Mouse (Mus musculus) R1 (cell line): ENCODE data around the gene Krt81.

Experiments used
- DNase-seq: peaks from one replicate; pipeline ENCODE4 v3.0.0-alpha.2; 2018; ENCODE audit warnings: low read depth, low spot score

Krt81 gene

DNA sequence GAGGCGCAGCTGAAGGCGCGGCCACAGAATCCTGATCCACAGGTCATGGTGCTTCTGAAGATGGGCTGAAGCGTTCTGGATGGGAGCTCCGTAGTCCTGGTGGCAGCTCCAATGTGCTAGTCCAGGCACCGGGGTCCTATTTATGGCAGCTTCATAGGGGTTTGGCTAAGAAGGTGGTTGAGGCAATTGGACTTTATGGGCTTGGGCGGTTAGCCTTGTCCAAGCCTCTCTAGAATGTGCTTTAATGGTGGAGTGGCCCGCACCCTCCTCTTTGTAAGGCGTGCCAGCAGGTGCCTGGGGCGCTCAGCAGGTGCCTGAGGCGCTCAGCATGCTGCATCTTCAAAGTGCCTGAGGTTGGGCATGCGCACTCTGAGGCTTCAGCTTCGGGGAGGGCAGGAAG lies at the start of gene Krt81:
Krt81 (minus strand) TSS at position 101 of the 400 bp plus-strand sequence.
- no peak for DNase-seq

DNA sequence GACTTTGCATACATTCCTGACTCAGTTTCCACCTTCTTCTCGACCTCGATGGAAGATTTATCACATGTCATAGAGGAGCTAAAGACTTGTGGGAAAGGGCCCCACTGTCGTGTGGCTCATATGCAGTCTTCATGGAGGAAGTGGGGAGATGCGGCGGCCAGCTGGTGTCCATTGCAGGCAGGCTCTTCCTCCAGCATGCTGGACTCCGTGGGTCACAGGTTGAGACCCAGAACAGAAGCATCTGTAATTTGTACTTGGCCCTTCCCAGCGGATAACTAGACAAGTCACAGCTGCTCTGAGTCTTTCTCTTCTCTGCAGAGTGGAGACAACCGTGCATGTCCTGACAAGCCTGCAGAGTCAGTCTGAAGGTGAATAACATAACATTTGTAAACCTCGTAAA lies 44.7 kb upstream of the Krt81 start:
- DNase-seq = no peak

- no peak for DNase-seq
These were observed 43.6 kb upstream of the Krt81 start for GRCm38 (mm10) chr15:101506896-101507758.

- DNase-seq = peak; percentile 66
These were observed 33.6 kb upstream of the Krt81 start for GRCm38 (mm10) chr15:101497181-101497580.

DNA sequence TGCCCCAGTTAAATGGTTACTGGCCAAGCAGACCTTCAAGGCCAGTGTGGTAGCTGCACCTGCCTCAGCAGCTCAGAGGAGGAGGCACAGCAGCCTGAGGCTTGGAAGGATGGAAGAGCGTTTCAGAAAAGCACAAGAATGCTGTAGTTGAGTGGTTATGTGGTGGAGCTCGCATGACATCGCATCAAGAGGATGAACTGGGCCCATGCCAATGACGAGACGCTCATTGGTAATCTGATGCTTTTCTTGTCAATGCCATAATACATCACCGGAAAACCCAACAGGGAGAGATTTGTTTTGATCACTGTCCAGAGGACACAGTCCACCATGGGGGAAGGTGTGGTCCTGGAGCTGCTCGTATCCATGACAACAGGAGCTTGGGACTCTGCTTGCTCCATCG lies 31.7 kb upstream of the Krt81 start:
- DNase-seq = no peak

GRCm38 (mm10) chr15:101494203-101494602 lies 30.7 kb upstream of the Krt81 start:
- no peak for DNase-seq

DNA sequence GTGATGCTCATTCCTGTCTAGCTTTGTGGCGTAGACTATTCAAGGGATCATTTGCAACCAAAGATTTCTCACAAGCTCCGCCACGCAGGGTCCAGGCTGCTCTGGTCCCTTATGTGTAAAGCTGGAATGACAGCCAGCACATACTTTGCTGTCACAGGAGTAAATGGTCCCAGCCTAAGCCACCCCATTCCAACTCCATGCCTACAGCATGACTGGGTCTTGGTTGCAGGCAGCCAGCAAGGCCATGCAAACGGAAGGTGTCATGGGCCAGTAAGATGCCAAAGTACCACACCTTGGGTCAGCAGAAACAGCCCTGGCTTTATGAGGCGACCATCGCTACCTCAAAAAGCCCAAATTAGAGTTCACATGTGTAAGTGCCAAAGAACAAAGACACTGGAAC lies 30.2 kb upstream of the Krt81 start:
- no peak for DNase-seq

GRCm38 (mm10) chr15:101492718-101493117 lies 29.2 kb upstream of the Krt81 start:
- DNase-seq = peak; percentile 41

- DNase-seq = no peak
These were observed 27.9 kb upstream of the Krt81 start, which contains the start of gene Krt83 for GRCm38 (mm10) chr15:101491431-101491830. Gene Krt83 (minus strand): TSS chr15:101491512.

- DNase-seq = no peak
These were observed 22.5 kb upstream of the Krt81 start for GRCm38 (mm10) chr15:101485911-101486635.

DNA sequence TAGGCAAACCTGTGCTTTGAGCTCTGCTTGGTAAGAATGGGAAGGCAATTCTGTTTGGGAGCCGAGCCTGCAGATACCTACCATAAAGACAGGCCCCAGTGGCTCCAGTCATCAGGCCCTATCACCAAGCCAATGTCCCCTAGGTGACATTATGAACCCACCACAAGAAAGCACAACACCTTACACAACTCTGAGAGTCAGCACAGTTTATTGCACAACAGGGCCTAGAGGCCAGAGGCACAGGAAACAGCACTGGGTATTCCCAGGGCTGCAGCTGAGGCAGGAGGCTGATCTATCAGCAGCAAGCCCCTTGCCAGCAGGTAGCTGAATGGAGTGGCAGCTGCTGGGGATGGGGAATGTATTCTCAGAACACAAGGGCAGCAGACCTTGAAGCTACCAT lies 21.4 kb upstream of the Krt81 start:
- no peak for DNase-seq

DNA sequence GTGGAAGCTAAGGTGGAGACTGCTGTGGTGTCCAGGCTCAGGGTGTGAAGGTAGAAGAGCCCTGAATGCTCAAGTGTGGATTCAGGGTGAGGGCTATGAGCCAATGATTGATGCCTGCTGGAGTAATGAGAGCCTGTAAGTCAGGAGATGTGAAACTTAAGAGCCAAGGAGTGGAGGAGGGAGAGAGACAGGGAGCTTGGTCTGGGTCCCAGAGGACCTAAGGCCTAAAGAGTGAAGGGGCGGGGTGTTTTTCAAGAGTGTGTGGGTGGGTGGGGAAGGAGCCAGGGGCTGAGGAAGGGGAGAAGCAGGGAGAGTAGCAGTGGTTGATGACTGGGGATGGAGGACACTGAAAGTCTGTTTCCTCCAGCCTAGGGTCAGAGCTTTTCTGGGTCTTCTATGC lies 20.1 kb upstream of the Krt81 start:
- no peak for DNase-seq

DNA sequence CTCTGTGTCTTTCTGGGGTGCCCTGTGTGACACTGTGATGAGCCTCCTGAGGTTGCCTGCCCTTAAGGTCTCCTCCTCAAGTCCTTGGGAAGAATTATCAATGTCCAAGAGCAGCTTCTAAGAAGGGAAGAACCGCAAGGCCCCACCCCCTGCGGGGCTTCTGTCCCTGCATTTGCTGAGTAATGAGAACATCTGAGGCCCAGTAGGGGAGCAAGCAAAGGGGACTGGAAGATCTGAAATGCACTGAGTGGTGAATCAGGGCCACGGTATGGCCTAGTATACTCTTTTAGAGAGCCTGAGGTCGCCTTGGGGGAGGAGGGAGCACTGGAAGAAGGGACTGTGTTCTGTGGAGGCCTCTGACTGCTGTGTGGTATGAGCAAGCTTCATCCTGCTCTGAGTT lies 18.5 kb upstream of the Krt81 start:
- DNase-seq = no peak

DNA sequence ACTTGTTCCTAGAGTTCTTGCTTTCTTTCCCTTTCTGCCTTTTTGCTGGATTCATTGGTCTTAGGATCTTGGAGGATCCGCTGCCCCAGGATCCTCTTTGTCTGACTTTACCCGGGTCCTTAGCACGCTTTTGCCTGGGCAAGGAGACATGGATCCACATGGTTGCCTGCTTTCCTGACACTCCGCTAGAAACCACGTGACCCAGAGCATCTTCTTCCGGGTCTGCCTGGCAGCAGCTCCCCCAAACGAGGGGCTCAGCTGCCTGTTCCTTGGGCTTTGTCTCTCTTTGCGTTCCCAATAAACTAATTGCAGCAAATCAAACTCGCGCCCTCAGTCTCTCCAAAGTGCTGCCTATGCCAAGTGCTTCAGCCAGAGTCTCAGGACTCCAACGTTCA lies 16.1 kb upstream of the Krt81 start:
- no peak for DNase-seq

DNA sequence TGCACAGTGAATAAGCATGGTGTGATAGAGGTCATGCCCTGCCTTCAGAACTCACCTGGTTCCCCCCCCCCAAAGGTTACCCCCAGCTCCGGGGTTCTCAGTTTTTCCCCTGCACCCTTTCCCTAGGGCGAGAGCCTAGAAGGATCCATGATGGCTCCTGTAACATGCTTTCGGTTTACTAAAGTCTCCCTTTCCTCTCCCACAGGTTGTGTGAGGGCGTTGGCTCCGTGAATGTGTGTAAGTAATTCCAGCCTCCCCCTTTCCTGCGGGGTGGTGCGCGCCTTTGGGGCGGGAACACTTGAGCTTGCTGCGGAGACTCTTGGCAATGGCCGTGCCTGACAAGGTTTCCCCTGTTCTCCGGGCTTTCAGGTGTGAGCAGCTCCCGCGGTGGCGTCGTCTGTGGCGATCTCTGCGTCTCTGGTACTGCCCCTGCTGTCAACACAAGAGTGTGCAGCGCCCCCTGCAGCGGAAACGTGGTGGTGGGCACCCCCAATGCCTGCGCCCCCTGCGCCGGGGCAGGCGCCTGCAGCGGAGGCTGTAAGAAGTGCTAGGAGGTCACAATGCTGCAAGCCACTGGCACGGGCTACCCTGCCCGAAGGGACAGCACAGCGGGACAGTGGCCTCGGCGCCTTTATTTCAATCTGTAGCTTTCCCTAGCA lies 15.6 kb upstream of the Krt81 start:
- peak; percentile 44 for DNase-seq

DNA sequence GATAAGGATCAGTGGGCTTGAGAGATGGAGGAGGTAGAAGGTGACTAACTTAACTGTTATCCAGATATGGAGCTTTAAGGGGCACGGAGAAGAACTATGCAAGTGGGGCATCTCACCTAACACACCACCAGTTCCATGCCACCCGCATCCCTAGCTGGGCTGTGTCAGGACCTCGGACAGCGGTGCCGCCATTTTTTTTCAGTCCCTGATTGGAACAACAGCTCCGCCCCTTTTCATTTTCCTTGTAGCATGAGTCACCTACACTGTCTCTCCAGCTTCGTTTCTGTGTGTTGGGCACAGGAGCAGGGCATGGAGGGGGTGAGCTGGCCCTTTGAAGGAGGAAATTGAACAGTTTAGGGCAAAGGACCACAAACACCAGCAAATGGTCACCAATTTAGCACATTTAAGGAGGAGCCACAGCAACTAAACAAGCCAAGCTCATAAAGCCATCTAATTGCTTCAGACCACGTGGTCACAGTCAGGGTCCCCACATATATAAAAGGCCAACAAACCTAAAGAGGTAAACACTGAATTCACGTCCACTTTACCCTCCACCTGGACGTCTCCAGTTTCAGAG lies 9.5 kb upstream of the Krt81 start, which contains the start of gene Krt86:
Krt86 (plus strand) TSS at position 527 of the 577 bp plus-strand sequence.
- peak; percentile 70 for DNase-seq

DNA sequence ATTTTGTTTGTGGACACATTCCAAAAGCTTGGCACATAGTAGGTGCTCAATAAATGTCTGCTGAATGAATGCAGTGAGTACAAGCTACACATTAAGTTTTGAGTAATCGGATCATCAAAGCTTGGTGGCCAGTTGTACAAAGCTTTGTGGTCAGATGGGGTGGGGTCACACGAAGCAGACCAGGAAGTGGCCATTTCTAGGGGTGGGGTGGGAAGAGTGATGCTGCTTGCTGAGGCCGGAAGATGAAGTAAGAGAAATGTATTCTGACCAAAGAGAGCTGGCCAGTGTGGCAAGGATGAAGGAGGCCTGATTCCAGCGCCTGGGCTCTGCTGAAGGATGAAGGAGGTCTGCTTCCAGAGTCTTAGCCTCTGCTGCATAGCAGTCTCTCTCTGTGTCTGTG lies 5.5 kb upstream of the Krt81 start:
- no peak for DNase-seq

DNA sequence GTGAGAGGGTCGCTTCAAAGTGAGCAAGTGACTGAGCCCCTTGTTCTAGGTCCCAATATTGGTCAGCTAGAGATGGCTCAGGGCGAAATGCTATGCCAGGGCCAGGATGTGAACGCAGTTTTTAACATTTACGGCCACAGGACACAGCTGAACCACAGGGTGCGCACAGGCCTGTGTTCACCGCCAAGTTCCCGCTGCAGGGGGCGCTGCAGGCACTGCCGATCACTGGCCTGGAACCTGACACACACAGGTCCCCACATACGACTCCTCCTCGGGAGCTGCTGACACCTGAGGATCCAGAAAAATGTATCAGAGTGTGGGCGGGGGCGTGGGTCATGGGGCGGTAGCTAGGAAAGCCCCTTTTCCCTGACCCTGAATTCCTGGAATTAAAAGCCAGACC lies 4.3 kb downstream of the Krt81 start:
- DNase-seq = peak; percentile 24

GRCm38 (mm10) chr15:101458361-101458930 lies 5.1 kb downstream of the Krt81 start:
- DNase-seq = no peak

DNA sequence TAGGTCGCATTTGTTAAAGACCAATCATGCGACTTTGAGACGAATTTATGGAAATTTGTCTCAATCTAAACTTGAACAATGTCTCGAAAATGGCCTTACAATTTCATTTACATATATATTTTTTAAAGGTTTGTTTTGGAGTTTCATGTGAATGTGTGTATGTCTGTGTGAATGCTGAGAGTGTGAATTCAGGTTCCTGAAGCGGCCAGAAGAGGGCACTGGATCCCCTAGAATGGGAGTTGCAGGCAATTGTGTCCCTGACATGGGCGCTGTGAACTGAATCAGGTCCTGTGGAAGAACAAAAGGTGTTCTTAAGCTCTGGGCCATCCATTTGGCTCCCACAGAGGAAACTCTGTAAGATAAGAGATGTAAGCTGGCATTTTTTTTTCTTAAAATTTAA lies 7.7 kb downstream of the Krt81 start:
- DNase-seq = peak; percentile 32

- DNase-seq = no peak
These were observed 8.3 kb downstream of the Krt81 start for GRCm38 (mm10) chr15:101455292-101455691.

GRCm38 (mm10) chr15:101454774-101455173 lies 8.8 kb downstream of the Krt81 start:
- DNase-seq = no peak
